Mouse (Mus musculus): ENCODE results near the gene Irf2bp2. TPM values are rescaled to one million over a fixed set of nuclear protein-coding genes. Genes with fewer than 3 reads are reported as not detected.
"Not testable (repeated sequence)": the region's sequence is repeated elsewhere in the genome, so short reads cannot be mapped to it uniquely, and the experiment has no call there.

Irf2bp2 gene
- polyA plus RNA-seq, 1 experiment from 2014 or later: 11.7 TPM

- Histone ChIP-seq H3K4me1 (replicated peaks; ENCODE audit: control insufficient read depth, insufficient read depth, low read length) (peaks cover 28% of the 10 kb centered on the region), H3K9ac (ENCODE audit: low read length) (no peak overlapping the region), H3K4me2 (ENCODE audit: low read depth, low read length) (no peak overlapping the region), H3K27ac (ENCODE audit: low read length) (no peak overlapping the region), H3K9me3 (ENCODE audit: control insufficient read depth, low read length) (no peaks in the 10 kb centered on the region), H3K36me3 (ENCODE audit: control insufficient read depth, insufficient read depth, low read length) (no peaks in the 10 kb centered on the region), H3K4me3 (ENCODE audit: low read length) (no peak overlapping the region), H3K27me3 (ENCODE audit: control insufficient read depth, insufficient read depth, low read depth, low read length) (no peaks in the 10 kb centered on the region)
- WGBS: 68% methylated on average over 3 of the region's 3 CpGs
- no peak for ATAC-seq (ENCODE audit: low read depth)
Observed at GRCm38 (mm10) chr8:126612739-126613138, 19.0 kb upstream of the Irf2bp2 start.

GRCm38 (mm10) chr8:126610713-126611112 is 16.9 kb upstream of the Irf2bp2 start:
- H3K36me3 ChIP-seq (ENCODE audit: control insufficient read depth, insufficient read depth, low read length): no peaks in the 10 kb centered on the region
- no peak overlapping the region for H3K4me3 ChIP-seq (ENCODE audit: low read length)
- H3K9ac ChIP-seq (ENCODE audit: low read length): no peak overlapping the region
- peaks cover 25% of the 10 kb centered on the region for H3K4me1 ChIP-seq (replicated peaks; ENCODE audit: control insufficient read depth, insufficient read depth, low read length)
- H3K9me3 ChIP-seq (ENCODE audit: control insufficient read depth, low read length): no peaks in the 10 kb centered on the region
- H3K27ac ChIP-seq (ENCODE audit: low read length): no peak overlapping the region
- WGBS: 12% methylated on average over 3 of the region's 3 CpGs
- ATAC-seq (ENCODE audit: low read depth): no peak
- no peaks in the 10 kb centered on the region for H3K27me3 ChIP-seq (ENCODE audit: control insufficient read depth, insufficient read depth, low read depth, low read length)
- H3K4me2 ChIP-seq (ENCODE audit: low read depth, low read length): no peak overlapping the region

GRCm38 (mm10) chr8:126609556-126610263 is 15.9 kb upstream of the Irf2bp2 start:
- 50% methylated on average over 11 of the region's 11 CpGs for WGBS

GRCm38 (mm10) chr8:126603241-126603947 is 9.6 kb upstream of the Irf2bp2 start:
- WGBS: 27% methylated on average over 8 of the region's 8 CpGs

More at GRCm38 (mm10) chr8:126609556-126610263, 15.9 kb upstream of the Irf2bp2 start:
- ATAC-seq (ENCODE audit: low read depth): peak; percentile 56
- Histone ChIP-seq H3K9ac (ENCODE audit: low read length) (no peak overlapping the region), H3K4me2 (ENCODE audit: low read depth, low read length) (no peak overlapping the region), H3K27ac (ENCODE audit: low read length) (peak overlapping the region; percentile 71), H3K4me3 (ENCODE audit: low read length) (no peak overlapping the region), H3K36me3 (ENCODE audit: control insufficient read depth, insufficient read depth, low read length) (no peaks in the 10 kb centered on the region), H3K27me3 (ENCODE audit: control insufficient read depth, insufficient read depth, low read depth, low read length) (no peaks in the 10 kb centered on the region), H3K9me3 (ENCODE audit: control insufficient read depth, low read length) (no peaks in the 10 kb centered on the region), H3K4me1 (replicated peaks; ENCODE audit: control insufficient read depth, insufficient read depth, low read length) (peaks cover 16% of the 10 kb centered on the region)

GRCm38 (mm10) chr8:126602641-126603040 is 8.9 kb upstream of the Irf2bp2 start:
- peaks cover 44% of the 10 kb centered on the region for H3K4me1 ChIP-seq (replicated peaks; ENCODE audit: control insufficient read depth, insufficient read depth, low read length)
- peak overlapping the region; percentile 88 for H3K27ac ChIP-seq (ENCODE audit: low read length)
- no peaks in the 10 kb centered on the region for H3K9me3 ChIP-seq (ENCODE audit: control insufficient read depth, low read length)
- ATAC-seq (ENCODE audit: low read depth): no peak
- no peak overlapping the region for H3K4me3 ChIP-seq (ENCODE audit: low read length)
- no peaks in the 10 kb centered on the region for H3K36me3 ChIP-seq (ENCODE audit: control insufficient read depth, insufficient read depth, low read length)
- no peaks in the 10 kb centered on the region for H3K27me3 ChIP-seq (ENCODE audit: control insufficient read depth, insufficient read depth, low read depth, low read length)
- no peak overlapping the region for H3K9ac ChIP-seq (ENCODE audit: low read length)
- H3K4me2 ChIP-seq (ENCODE audit: low read depth, low read length): no peak overlapping the region
- WGBS: 58% methylated on average over 8 of the region's 8 CpGs

More at GRCm38 (mm10) chr8:126603241-126603947, 9.6 kb upstream of the Irf2bp2 start:
- Histone ChIP-seq H3K4me2 (ENCODE audit: low read depth, low read length) (no peak overlapping the region), H3K27ac (ENCODE audit: low read length) (peak overlapping the region; percentile 88), H3K27me3 (ENCODE audit: control insufficient read depth, insufficient read depth, low read depth, low read length) (no peaks in the 10 kb centered on the region), H3K4me3 (ENCODE audit: low read length) (no peak overlapping the region), H3K36me3 (ENCODE audit: control insufficient read depth, insufficient read depth, low read length) (no peaks in the 10 kb centered on the region), H3K4me1 (replicated peaks; ENCODE audit: control insufficient read depth, insufficient read depth, low read length) (peaks cover 39% of the 10 kb centered on the region), H3K9ac (ENCODE audit: low read length) (no peak overlapping the region), H3K9me3 (ENCODE audit: control insufficient read depth, low read length) (no peaks in the 10 kb centered on the region)
- ATAC-seq (ENCODE audit: low read depth): peak; percentile 58

- peak overlapping the region; percentile 39 for H3K9ac ChIP-seq (ENCODE audit: low read length)
Observed at GRCm38 (mm10) chr8:126601325-126601724, 7.5 kb upstream of the Irf2bp2 start.

GRCm38 (mm10) chr8:126600816-126601243 is 7.0 kb upstream of the Irf2bp2 start:
- Histone ChIP-seq H3K27ac (ENCODE audit: low read length) (peak overlapping the region; percentile 80), H3K27me3 (ENCODE audit: control insufficient read depth, insufficient read depth, low read depth, low read length) (no peaks in the 10 kb centered on the region), H3K4me3 (ENCODE audit: low read length) (no peak overlapping the region), H3K4me2 (ENCODE audit: low read depth, low read length) (no peak overlapping the region), H3K9me3 (ENCODE audit: control insufficient read depth, low read length) (no peaks in the 10 kb centered on the region), H3K36me3 (ENCODE audit: control insufficient read depth, insufficient read depth, low read length) (no peaks in the 10 kb centered on the region), H3K9ac (ENCODE audit: low read length) (peak overlapping the region; percentile 39), H3K4me1 (replicated peaks; ENCODE audit: control insufficient read depth, insufficient read depth, low read length) (peaks cover 59% of the 10 kb centered on the region)
- ATAC-seq (ENCODE audit: low read depth): no peak
- 2% methylated on average over 7 of the region's 7 CpGs for WGBS

More at GRCm38 (mm10) chr8:126601325-126601724, 7.5 kb upstream of the Irf2bp2 start:
- Histone ChIP-seq H3K27me3 (ENCODE audit: control insufficient read depth, insufficient read depth, low read depth, low read length) (no peaks in the 10 kb centered on the region), H3K4me1 (replicated peaks; ENCODE audit: control insufficient read depth, insufficient read depth, low read length) (peaks cover 57% of the 10 kb centered on the region), H3K27ac (ENCODE audit: low read length) (peak overlapping the region; percentile 80), H3K36me3 (ENCODE audit: control insufficient read depth, insufficient read depth, low read length) (no peaks in the 10 kb centered on the region), H3K4me3 (ENCODE audit: low read length) (no peak overlapping the region), H3K9me3 (ENCODE audit: control insufficient read depth, low read length) (no peaks in the 10 kb centered on the region), H3K4me2 (ENCODE audit: low read depth, low read length) (no peak overlapping the region)
- no peak for ATAC-seq (ENCODE audit: low read depth)
- 25% methylated on average over 5 of the region's 5 CpGs for WGBS

- ATAC-seq (ENCODE audit: low read depth); H3K4me3 ChIP-seq (ENCODE audit: low read length); H3K9me3 ChIP-seq (ENCODE audit: control insufficient read depth, low read length); H3K36me3 ChIP-seq (ENCODE audit: control insufficient read depth, insufficient read depth, low read length); H3K4me2 ChIP-seq (ENCODE audit: low read depth, low read length); H3K27me3 ChIP-seq (ENCODE audit: control insufficient read depth, insufficient read depth, low read depth, low read length); H3K9ac ChIP-seq (ENCODE audit: low read length): not testable (repeated sequence)
- WGBS: 85% methylated on average over 5 of the region's 6 CpGs
- Histone ChIP-seq H3K27ac (ENCODE audit: low read length) (peak overlapping the region; percentile 80), H3K4me1 (replicated peaks; ENCODE audit: control insufficient read depth, insufficient read depth, low read length) (peaks cover 64% of the 10 kb centered on the region)
Observed at GRCm38 (mm10) chr8:126600388-126600787, 6.6 kb upstream of the Irf2bp2 start.

- WGBS: 86% methylated on average over 4 of the region's 4 CpGs
- ATAC-seq (ENCODE audit: low read depth): no peak
- Histone ChIP-seq H3K4me3 (ENCODE audit: low read length) (no peak overlapping the region), H3K4me1 (replicated peaks; ENCODE audit: control insufficient read depth, insufficient read depth, low read length) (peaks cover 71% of the 10 kb centered on the region), H3K9me3 (ENCODE audit: control insufficient read depth, low read length) (no peaks in the 10 kb centered on the region), H3K4me2 (ENCODE audit: low read depth, low read length) (no peak overlapping the region), H3K27me3 (ENCODE audit: control insufficient read depth, insufficient read depth, low read depth, low read length) (no peaks in the 10 kb centered on the region), H3K9ac (ENCODE audit: low read length) (no peak overlapping the region), H3K27ac (ENCODE audit: low read length) (no peak overlapping the region), H3K36me3 (ENCODE audit: control insufficient read depth, insufficient read depth, low read length) (no peaks in the 10 kb centered on the region)
Observed at GRCm38 (mm10) chr8:126599297-126599696, 5.5 kb upstream of the Irf2bp2 start.
